Mouse (Mus musculus): ENCODE data around the gene Hsf2. TPM values are rescaled to one million over a fixed set of nuclear protein-coding genes. Genes with fewer than 3 reads are reported as not detected.
"Not testable (repeated sequence)": the region's sequence is repeated elsewhere in the genome, so short reads cannot be mapped to it uniquely, and the experiment has no call there.

Gene Hsf2
- polyA plus RNA-seq, 1 experiment from 2014 or later = 45.1 TPM

- H3K36me3 ChIP-seq; H3K9me3 ChIP-seq; H3K9ac ChIP-seq; H3K4me3 ChIP-seq; H3K4me2 ChIP-seq (replicated peaks); ATAC-seq (ENCODE audit: insufficient number of reproducible peaks, insufficient read depth, low FRiP score, low TSS enrichment); H3K4me1 ChIP-seq; H3K27ac ChIP-seq; H3K27me3 ChIP-seq: not testable (repeated sequence)
- 85% methylated on average over 9 of the region's 9 CpGs for WGBS
Measured at GRCm38 (mm10) chr10:57543890-57544289, 57.7 kb downstream of the Hsf2 start.

GRCm38 (mm10) chr10:57549631-57550030, 63.4 kb downstream of the Hsf2 start:
- Histone ChIP-seq H3K4me1 (no peaks in the 10 kb centered on the region), H3K9ac (no peak overlapping the region), H3K36me3 (no peaks in the 10 kb centered on the region), H3K27ac (no peak overlapping the region), H3K4me3 (no peak overlapping the region), H3K27me3 (no peaks in the 10 kb centered on the region), H3K9me3 (no peaks in the 10 kb centered on the region), H3K4me2 (replicated peaks) (no peak overlapping the region)
- no peak for ATAC-seq (ENCODE audit: insufficient number of reproducible peaks, insufficient read depth, low FRiP score, low TSS enrichment)
- WGBS = 86% methylated on average over 4 of the region's 4 CpGs

GRCm38 (mm10) chr10:57553719-57554118, 67.5 kb downstream of the Hsf2 start:
- H3K27ac ChIP-seq = no peak overlapping the region
- no peak for ATAC-seq (ENCODE audit: insufficient number of reproducible peaks, insufficient read depth, low FRiP score, low TSS enrichment)
- H3K36me3 ChIP-seq = no peaks in the 10 kb centered on the region
- no peak overlapping the region for H3K9ac ChIP-seq
- WGBS = 91% methylated on average over 1 of the region's 1 CpGs
- no peak overlapping the region for H3K4me2 ChIP-seq (replicated peaks)
- H3K4me3 ChIP-seq = no peak overlapping the region
- no peaks in the 10 kb centered on the region for H3K4me1 ChIP-seq
- H3K9me3 ChIP-seq = no peaks in the 10 kb centered on the region
- H3K27me3 ChIP-seq = no peaks in the 10 kb centered on the region

- 81% methylated on average over 5 of the region's 5 CpGs for WGBS
- Histone ChIP-seq H3K4me2 (replicated peaks) (no peak overlapping the region), H3K36me3 (no peaks in the 10 kb centered on the region), H3K4me3 (no peak overlapping the region), H3K27me3 (no peaks in the 10 kb centered on the region), H3K9me3 (no peaks in the 10 kb centered on the region), H3K27ac (no peak overlapping the region), H3K4me1 (no peaks in the 10 kb centered on the region), H3K9ac (no peak overlapping the region)
- no peak for ATAC-seq (ENCODE audit: insufficient number of reproducible peaks, insufficient read depth, low FRiP score, low TSS enrichment)
Measured at GRCm38 (mm10) chr10:57557597-57557996, 71.4 kb downstream of the Hsf2 start.

Other genes starting within 250 kb of the Hsf2 start
- 164 and 168 TPM in 2 replicates for gene Serinc1, start 46.1 kb downstream of the Hsf2 start, polyA plus RNA-seq (2016; fragmentation: Nextera tagmentation; extraction: Ambion mirVana)
- gene Pkib, start 145.6 kb downstream of the Hsf2 start, polyA plus RNA-seq (2016; fragmentation: Nextera tagmentation; extraction: Ambion mirVana) = 0.80 and 0.84 TPM in 2 replicates

All from embryonic facial prominence, embryonic 12.5 days (tissue).